Mouse (Mus musculus) lung, postnatal 0 days (tissue): ENCODE results near the gene Dnmt1. TPM values are rescaled to one million over a fixed set of nuclear protein-coding genes. Genes with fewer than 3 reads are reported as not detected.

Experiments used
- ATAC-seq: fragments of 200-750 bp; cut with Nextera tagmentation; 2 replicates; pipeline ENCODE4 v1.8.0; 2017; ENCODE audit warnings: moderate library complexity
- DNase-seq: peaks from one replicate; pipeline ENCODE4 v3.0.0-alpha.2; 2016; ENCODE audit warnings: low spot score
- H3K27ac ChIP-seq: fragments of 300-500 bp; sonication (generic); 2 replicates; pipeline ENCODE4 v1.5.1; 2014; ENCODE audit warnings: antibody characterized with exemption, mild to moderate bottlenecking, low read length, mixed read lengths
- H3K27me3 ChIP-seq: fragments of 300-500 bp; sonication (generic); replicated peaks from 2 replicates; pipeline ENCODE4 v1.6.1; 2014; ENCODE audit warnings: low read length, mixed read lengths; ENCODE audit not compliant: insufficient read depth
- H3K36me3 ChIP-seq: fragments of 300-500 bp; sonication (generic); 2 replicates; pipeline ENCODE4 v1.6.1; 2014; ENCODE audit warnings: low read length, mixed read lengths; ENCODE audit not compliant: insufficient read depth
- H3K4me1 ChIP-seq: fragments of 300-500 bp; sonication (generic); 2 replicates; pipeline ENCODE4 v1.6.1; 2014; ENCODE audit warnings: antibody characterized with exemption, low read depth, low read length, mixed read lengths; ENCODE audit not compliant: insufficient read depth
- H3K4me2 ChIP-seq: fragments of 300-500 bp; sonication (generic); replicated peaks from 2 replicates; pipeline ENCODE4 v1.6.1; 2014; ENCODE audit warnings: low read depth, mild to moderate bottlenecking, low read length, moderate library complexity, mixed read lengths
- H3K4me3 ChIP-seq: fragments of 300-500 bp; sonication (generic); 2 replicates; pipeline ENCODE4 v1.5.1; 2014; ENCODE audit warnings: low read depth, low read length
- H3K9ac ChIP-seq: fragments of 300-500 bp; sonication (generic); replicated peaks from 2 replicates; pipeline ENCODE4 v1.6.1; 2014; ENCODE audit warnings: low read depth, mild to moderate bottlenecking
- H3K9me3 ChIP-seq: fragments of 300-500 bp; sonication (generic); 2 replicates; pipeline ENCODE4 v1.6.1; 2016; ENCODE audit warnings: low read length, mixed read lengths
- CTCF ChIP-seq: IDR thresholded peaks from 2 replicates; pipeline ENCODE4 v1.5.1; 2016; ENCODE audit warnings: antibody characterized with exemption, mild to moderate bottlenecking
- EP300 ChIP-seq: IDR thresholded peaks from 2 replicates; pipeline ENCODE4 v1.6.1; 2016; ENCODE audit warnings: antibody characterized with exemption, mild to moderate bottlenecking, control low read depth
- WGBS: fragments of 180-500 bp; shearing (Covaris S2); extraction: QIAGEN DNeasy Blood & Tissue Kit; methylation state at CpG from one replicate; pipeline ENCODE4 v1.1.7; 2014; 5-methylcytosine and 5-hydroxymethylcytosine counted together
- polyA plus RNA-seq: library from polyadenylated mRNA; unstranded; fragments of >200 nt; fragmentation: Nextera tagmentation; extraction: Ambion mirVana; gene quantifications from 2 replicates; pipeline ENCODE4 v1.2.1, GENCODE M21; 2015

The Dnmt1 gene
- polyA plus RNA-seq, 1 experiment from 2014 or later: 14.5 TPM

- DNase-seq: no peak
- no peak overlapping the region for H3K4me2 ChIP-seq
- 75% methylated on average over 12 of the region's 12 CpGs for WGBS
Observed at GRCm38 (mm10) chr9:20870211-20871173, 89.2 kb downstream of the Dnmt1 start.

DNA sequence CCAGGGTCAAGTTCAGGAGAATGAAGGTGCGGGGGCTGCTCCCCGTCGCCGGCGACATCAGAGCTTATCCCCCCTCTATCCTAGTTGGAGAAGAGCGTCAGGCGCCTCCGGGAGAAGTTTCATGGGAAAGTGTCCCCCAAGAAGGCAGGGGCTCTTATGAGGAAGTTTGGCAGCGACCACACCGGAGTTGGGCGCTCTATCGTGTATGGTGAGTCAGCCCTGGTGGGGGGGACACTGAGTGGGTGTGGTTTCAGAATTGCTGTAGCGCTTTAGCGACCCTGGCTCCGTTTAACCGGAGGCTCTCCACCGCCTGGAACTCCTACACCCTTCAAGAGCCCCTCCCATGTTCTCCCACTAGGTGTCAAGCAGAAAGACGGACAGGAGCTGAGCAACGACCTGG is 90.4 kb downstream of the Dnmt1 start:
- Histone ChIP-seq H3K4me3 (peak overlapping the region; percentile 74), H3K27me3 (0 out of 2 replicates have a peak, but pooled peaks cover 5% of the 10 kb centered on the region), H3K27ac (no peak overlapping the region), H3K36me3 (0 out of 2 replicates have a peak, but pooled peaks cover 7% of the 10 kb centered on the region), H3K9ac (peak overlapping the region; percentile 52), H3K4me2 (peak overlapping the region; percentile 82), H3K4me1 (peaks cover 4% of the 10 kb centered on the region; the same call in 1 of the 2 replicates), H3K9me3 (no peaks in the 10 kb centered on the region)
- peak; percentile 36 for ATAC-seq
- peak; percentile 49 for DNase-seq
- 7% methylated on average over 19 of the region's 19 CpGs for WGBS
- TF ChIP-seq EP300: no peak

More at GRCm38 (mm10) chr9:20870211-20871173, 89.2 kb downstream of the Dnmt1 start:
- Histone ChIP-seq H3K9ac (no peak overlapping the region), H3K4me3 (no peak overlapping the region), H3K27me3 (0 out of 2 replicates have a peak, but pooled peaks cover 5% of the 10 kb centered on the region), H3K9me3 (no peaks in the 10 kb centered on the region), H3K36me3 (0 out of 2 replicates have a peak, but pooled peaks cover 7% of the 10 kb centered on the region), H3K27ac (no peak overlapping the region), H3K4me1 (peaks cover 4% of the 10 kb centered on the region; the same call in 1 of the 2 replicates)
- TF ChIP-seq CTCF (peak; percentile 33), EP300 (no peak)
- ATAC-seq: no peak

DNA sequence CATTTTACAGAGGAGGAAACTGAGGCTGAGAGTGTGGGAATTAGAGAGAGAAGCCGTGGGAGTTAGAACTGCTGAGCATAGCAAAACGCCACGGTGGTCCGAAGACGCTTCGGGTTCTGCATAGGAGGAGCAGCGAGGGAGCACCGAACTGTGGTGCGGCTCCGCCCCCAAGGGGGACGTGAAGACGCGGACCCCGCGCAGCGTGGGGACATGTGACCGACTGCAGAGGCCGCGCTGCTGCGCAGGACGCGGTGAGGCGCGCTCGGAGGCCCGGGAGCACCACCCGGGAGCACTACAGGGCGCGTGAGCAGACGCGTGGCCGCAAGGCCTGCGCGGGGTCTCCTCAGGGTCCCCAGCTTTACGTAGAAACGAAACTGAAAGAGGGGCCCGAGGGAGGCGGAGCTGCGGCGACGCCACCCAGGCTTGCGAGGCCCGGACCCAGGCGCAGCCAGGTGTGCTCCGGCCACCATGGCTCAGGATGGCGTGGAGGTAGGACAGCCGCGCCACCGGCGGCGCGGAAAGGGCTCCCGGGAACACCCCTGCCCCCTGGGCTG is 91.2 kb downstream of the Dnmt1 start, which contains the start of gene A230050P20Rik:
Gene A230050P20Rik, plus strand, starts transcription at position 195 of the 554 bp plus-strand sequence.
- ATAC-seq: peak; percentile 75

GRCm38 (mm10) chr9:20866879-20867278 is 92.8 kb downstream of the Dnmt1 start:
- no peaks in the 10 kb centered on the region for H3K36me3 ChIP-seq
- H3K9me3 ChIP-seq: no peaks in the 10 kb centered on the region
- no peak for ATAC-seq
- no peak overlapping the region for H3K9ac ChIP-seq
- H3K27ac ChIP-seq: no peak overlapping the region
- peaks cover 4% of the 10 kb centered on the region; the same call in 1 of the 2 replicates for H3K4me1 ChIP-seq
- TF ChIP-seq EP300: no peak
- TF ChIP-seq CTCF: no peak
- H3K4me2 ChIP-seq: no peak overlapping the region
- 49% methylated on average over 3 of the region's 3 CpGs for WGBS
- no peak overlapping the region for H3K4me3 ChIP-seq
- H3K27me3 ChIP-seq: 0 out of 2 replicates have a peak, but pooled peaks cover 5% of the 10 kb centered on the region
- no peak for DNase-seq

More for the DNA sequence above, 91.2 kb downstream of the Dnmt1 start, which contains the start of gene A230050P20Rik:
- 0 out of 2 replicates have a peak, but pooled peaks cover 5% of the 10 kb centered on the region for H3K27me3 ChIP-seq
- DNase-seq: peak; percentile 61
- peak within 1 kb of the TSS; percentile 52 for H3K9ac ChIP-seq
- no peaks in the 10 kb centered on the region for H3K9me3 ChIP-seq
- WGBS: 6% methylated on average over 48 of the region's 53 CpGs
- H3K4me1 ChIP-seq: peaks cover 4% of the 10 kb centered on the region; the same call in 1 of the 2 replicates
- TF ChIP-seq EP300: no peak
- no peak for TF ChIP-seq CTCF
- no peak within 1 kb of the TSS for H3K27ac ChIP-seq
- peak within 1 kb of the TSS; percentile 82 for H3K4me2 ChIP-seq
- H3K36me3 ChIP-seq: 0 out of 2 replicates have a peak, but pooled peaks cover 6% of the 10 kb centered on the region
- H3K4me3 ChIP-seq: peak within 1 kb of the TSS; percentile 74

- Histone ChIP-seq H3K4me2 (no peak overlapping the region), H3K4me1 (no peaks in the 10 kb centered on the region), H3K4me3 (no peak overlapping the region), H3K27me3 (0 out of 2 replicates have a peak, but pooled peaks cover under 1% of the 10 kb centered on the region), H3K36me3 (no peaks in the 10 kb centered on the region), H3K9ac (no peak overlapping the region), H3K27ac (no peak overlapping the region), H3K9me3 (no peaks in the 10 kb centered on the region)
- WGBS: 47% methylated on average over 4 of the region's 4 CpGs
- ATAC-seq: no peak
- DNase-seq: no peak
- TF ChIP-seq CTCF (no peak), EP300 (no peak)
Observed at GRCm38 (mm10) chr9:20862225-20862624, 97.5 kb downstream of the Dnmt1 start.

DNA sequence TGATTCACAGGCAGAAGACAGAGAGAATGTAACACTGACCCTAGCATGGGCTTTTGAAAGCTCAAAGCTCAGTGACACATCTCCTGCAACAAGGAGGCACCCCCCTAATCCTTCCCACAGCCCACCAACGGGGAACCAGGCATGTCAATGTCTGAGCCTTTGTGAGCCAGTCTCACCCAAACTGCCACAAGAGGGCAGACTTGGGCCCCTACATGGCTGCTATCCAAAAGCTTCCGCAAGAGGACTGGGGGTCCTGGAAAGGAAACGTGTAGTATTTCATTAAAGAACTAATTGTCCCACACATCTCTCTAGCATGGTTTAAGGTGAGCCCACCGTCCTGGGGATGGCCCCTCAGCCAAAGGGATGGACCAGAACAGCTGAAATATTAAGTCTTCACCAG is 97.9 kb downstream of the Dnmt1 start:
- Histone ChIP-seq H3K27me3 (no peaks in the 10 kb centered on the region), H3K36me3 (no peaks in the 10 kb centered on the region), H3K9me3 (no peaks in the 10 kb centered on the region), H3K27ac (no peak overlapping the region), H3K9ac (no peak overlapping the region), H3K4me1 (no peaks in the 10 kb centered on the region), H3K4me2 (no peak overlapping the region), H3K4me3 (no peak overlapping the region)
- WGBS: 4% methylated on average over 4 of the region's 4 CpGs
- TF ChIP-seq EP300: no peak
- TF ChIP-seq CTCF: peak; percentile 67
- no peak for ATAC-seq
- DNase-seq: no peak
